7 mouse cellular contexts compared by ENCODE assay signal in genomic region chr8:4492851-4493685, GRCm38 (mm10). TPM values are rescaled to one million over a fixed set of nuclear protein-coding genes. Genes with fewer than 3 reads are reported as not detected.
A peak's percentile ranks its signal among the peaks of the same experiment; 100 is the strongest.
DNase-seq lines count a peak whose midpoint lies in the region; ATAC-seq and TF ChIP-seq lines count a peak whose summit lies in the region.

Gene Cers4, plus strand, starts transcription at chr8:4493026.

- under 1% methylated on average over 39 of the region's 39 CpGs for WGBS in intestine, postnatal 0 days
- WGBS in midbrain, embryonic 10.5 days: 1% methylated on average over 39 of the region's 39 CpGs

- peak within 1 kb of the TSS; percentile 50 for H3K27ac ChIP-seq in intestine, postnatal 0 days (ENCODE audit: low read depth, low read length)
- peak within 1 kb of the TSS; percentile 77 for H3K27ac ChIP-seq in midbrain, embryonic 10.5 days (replicated peaks)

- intact Hi-C loops in left cerebral cortex, postnatal 36 days (cut with DNase I): no loop called here

- peak within 1 kb of the TSS; percentile 80 for H3K4me2 ChIP-seq in intestine, postnatal 0 days (replicated peaks; ENCODE audit: low read depth)

- H3K9ac ChIP-seq in intestine, postnatal 0 days (ENCODE audit: low read depth, low read length): peak within 1 kb of the TSS; percentile 42; the same call in 1 of the 2 replicates

- H3K4me3 ChIP-seq in intestine, postnatal 0 days (ENCODE audit: low read depth, low read length): peak within 1 kb of the TSS; percentile 58
- peak within 1 kb of the TSS; percentile 67 for H3K4me3 ChIP-seq in midbrain, embryonic 10.5 days

- peak; percentile 91 for DNase-seq in adrenal gland, adult 2 months
- peak; percentile 57 for DNase-seq in embryo, embryonic 11.5 days (ENCODE audit: low read depth, low spot score)
- DNase-seq in gonadal fat pad, adult 2 months (ENCODE audit: low read depth): no peak
- peak; percentile 84 for DNase-seq in left cerebral cortex, postnatal 36 days (ENCODE audit: low spot score in 2 of 2)
- peak; percentile 85 for DNase-seq in midbrain, embryonic 10.5 days (ENCODE audit: low spot score)
- DNase-seq in skeletal muscle tissue, adult 2 months (ENCODE audit: low read depth, low spot score): peak; percentile 66

- no peaks in the 10 kb centered on the region for H3K9me3 ChIP-seq in intestine, postnatal 0 days (ENCODE audit: control insufficient read depth)
- H3K9me3 ChIP-seq in midbrain, embryonic 10.5 days (replicated peaks): no peaks in the 10 kb centered on the region

- no peaks in the 10 kb centered on the region for H3K4me1 ChIP-seq in intestine, postnatal 0 days (replicated peaks; ENCODE audit: control insufficient read depth, insufficient read depth, low read length)
- H3K4me1 ChIP-seq in midbrain, embryonic 10.5 days: peaks cover 26% of the 10 kb centered on the region

- no peaks in the 10 kb centered on the region for H3K27me3 ChIP-seq in intestine, postnatal 0 days (replicated peaks; ENCODE audit: control insufficient read depth, insufficient read depth, low read length)
- H3K27me3 ChIP-seq in midbrain, embryonic 10.5 days (ENCODE audit: low read depth, poor library complexity, severe bottlenecking): peaks cover 10% of the 10 kb centered on the region; the same call in 1 of the 2 replicates

- TF ChIP-seq CTCF in intestine, postnatal 0 days (IDR thresholded peaks at IDR 0.05; ENCODE audit: low read depth): no peak

- peak; percentile 87 for ATAC-seq in intestine, postnatal 0 days

- no peaks in the 10 kb centered on the region for H3K36me3 ChIP-seq in intestine, postnatal 0 days (ENCODE audit: control insufficient read depth, insufficient read depth)
- H3K36me3 ChIP-seq in midbrain, embryonic 10.5 days: no peaks in the 10 kb centered on the region

RNA-seq across cellular contexts. Expression of gene Cers4, which starts in this region (rescaled TPM):
- 10 to 100 TPM; 14.4 to 28.4 TPM for total RNA-seq in adrenal gland, adult 2 months (2021)
- polyA plus RNA-seq in adrenal gland, adult 2 months (2012; rRNA removed): 19.2 and 23.8 TPM in 2 replicates
- 123 and 211 TPM in 2 replicates for polyA plus RNA-seq in gonadal fat pad, adult 2 months (2012; rRNA removed)
- polyA plus RNA-seq in intestine, postnatal 0 days (2015; fragmentation: Nextera tagmentation; extraction: Ambion mirVana): 8.6 and 12.7 TPM in 2 replicates
- 10 to 100 TPM; 40.8 to 51.6 TPM for total RNA-seq in left cerebral cortex, postnatal 36 days (2021)
- polyA plus RNA-seq in midbrain, embryonic 10.5 days (2016; fragmentation: Nextera tagmentation; extraction: Ambion mirVana): 11.8 and 18.1 TPM in 2 replicates
